Mouse (Mus musculus) forebrain, embryonic 16.5 days (tissue): Measurements from ENCODE around the gene Nav2. TPM values are rescaled to one million over a fixed set of nuclear protein-coding genes. Genes with fewer than 3 reads are reported as not detected.

ENCODE experiments used
- ATAC-seq: fragments of 200-750 bp; cut with Nextera tagmentation; 2 replicates; pipeline ENCODE4 v1.8.0; 2017; ENCODE audit warnings: mild to moderate bottlenecking, moderate library complexity
- H3K27ac ChIP-seq: fragments of 300-500 bp; sonication (generic); 2 replicates; pipeline ENCODE4 v1.5.1; 2014; ENCODE audit warnings: low read length, control low read depth
- H3K27me3 ChIP-seq: fragments of 300-500 bp; sonication (generic); replicated peaks from 2 replicates; pipeline ENCODE4 v1.6.1; 2014; ENCODE audit warnings: low read length; ENCODE audit not compliant: control insufficient read depth, insufficient read depth
- H3K36me3 ChIP-seq: fragments of 300-500 bp; sonication (generic); 2 replicates; pipeline ENCODE4 v1.6.1; 2014; ENCODE audit not compliant: control insufficient read depth, insufficient read depth
- H3K4me1 ChIP-seq: fragments of 300-500 bp; sonication (generic); replicated peaks from 2 replicates; pipeline ENCODE4 v1.6.1; 2014; ENCODE audit warnings: low read length; ENCODE audit not compliant: control insufficient read depth, insufficient read depth
- H3K4me2 ChIP-seq: fragments of 300-500 bp; sonication (generic); 2 replicates; pipeline ENCODE4 v1.6.1; 2014; ENCODE audit warnings: mild to moderate bottlenecking, low read length, control low read depth
- H3K4me3 ChIP-seq: fragments of 300-500 bp; sonication (generic); replicated peaks from 2 replicates; pipeline ENCODE4 v1.5.1; 2014; ENCODE audit warnings: mild to moderate bottlenecking, low read length, control low read depth
- H3K9ac ChIP-seq: fragments of 300-500 bp; sonication (generic); replicated peaks from 2 replicates; pipeline ENCODE4 v1.6.1; 2014; ENCODE audit warnings: low read depth, low read length, control low read depth
- H3K9me3 ChIP-seq: fragments of 300-500 bp; sonication (generic); 2 replicates; pipeline ENCODE4 v1.6.1; 2016; ENCODE audit warnings: low read length; ENCODE audit not compliant: control insufficient read depth
- WGBS: fragments of 180-500 bp; shearing (Covaris S2); extraction: QIAGEN DNeasy Blood & Tissue Kit; methylation state at CpG from one replicate; pipeline ENCODE4 v1.1.7; 2014; 5-methylcytosine and 5-hydroxymethylcytosine counted together
- polyA plus RNA-seq: library from polyadenylated mRNA; unstranded; fragments of >200 nt; fragmentation: Nextera tagmentation; extraction: Ambion mirVana; gene quantifications from 2 replicates; pipeline ENCODE4 v1.2.1, GENCODE M21; 2015

The Nav2 gene
- polyA plus RNA-seq, 1 experiment from 2014 or later: 35.2 TPM

DNA sequence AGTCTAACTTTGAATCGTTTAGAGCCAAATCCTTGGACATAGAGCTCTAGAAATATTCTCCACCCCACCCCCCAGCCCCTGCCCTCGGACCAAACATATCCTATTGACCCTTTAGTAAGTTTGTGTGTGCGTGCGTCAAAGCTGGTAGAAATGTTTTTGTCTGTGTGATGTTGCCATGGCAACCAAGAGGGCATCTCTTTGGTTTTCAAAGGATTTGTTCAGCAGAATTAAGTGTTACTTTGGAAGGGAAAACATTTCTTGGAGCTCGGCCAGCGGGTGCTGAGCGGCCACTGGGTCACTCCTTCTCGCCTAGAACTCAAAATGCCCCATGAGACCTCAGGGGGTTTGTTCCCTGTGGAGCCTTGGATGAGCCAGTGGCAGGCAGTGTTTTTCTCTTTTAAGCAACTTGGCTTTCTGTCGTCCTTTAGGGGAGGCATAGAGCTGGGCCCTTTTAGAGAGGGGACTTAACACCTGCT, 467.0 kb downstream of the Nav2 start:
- Histone ChIP-seq H3K4me3 (no peak overlapping the region), H3K27me3 (no peaks in the 10 kb centered on the region), H3K9ac (no peak overlapping the region), H3K9me3 (no peaks in the 10 kb centered on the region), H3K27ac (no peak overlapping the region), H3K4me1 (peaks cover 10% of the 10 kb centered on the region), H3K4me2 (no peak overlapping the region), H3K36me3 (no peaks in the 10 kb centered on the region)
- 2% methylated on average over 9 of the region's 9 CpGs for whole genome bisulfite sequencing
- ATAC-seq: peak; percentile 47

DNA sequence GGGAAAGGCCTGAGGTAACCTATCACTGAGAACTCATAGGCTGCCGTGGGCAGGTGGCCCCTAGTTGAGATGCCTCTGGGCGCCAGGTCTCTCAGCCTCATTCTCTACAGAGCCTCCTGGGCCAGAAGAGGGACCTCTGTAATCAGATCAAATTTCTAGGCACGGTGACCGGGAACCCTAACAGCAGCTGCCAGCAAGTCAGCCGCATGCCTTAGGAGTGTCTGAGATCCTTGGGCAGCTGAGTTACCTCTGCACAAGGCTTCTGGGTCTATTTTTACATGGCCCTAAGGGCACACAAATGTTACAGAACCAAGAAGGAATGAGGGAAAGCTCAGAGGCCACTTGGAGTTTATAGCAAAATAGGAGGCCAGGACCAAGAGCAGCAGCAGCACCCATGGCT, 470.1 kb downstream of the Nav2 start:
- WGBS: 86% methylated on average over 5 of the region's 5 CpGs
- no peak for ATAC-seq
- H3K9ac ChIP-seq: no peak overlapping the region
- no peak overlapping the region for H3K27ac ChIP-seq
- H3K27me3 ChIP-seq: no peaks in the 10 kb centered on the region
- H3K4me2 ChIP-seq: no peak overlapping the region
- no peak overlapping the region for H3K4me3 ChIP-seq
- peaks cover 15% of the 10 kb centered on the region for H3K4me1 ChIP-seq
- H3K36me3 ChIP-seq: no peaks in the 10 kb centered on the region
- H3K9me3 ChIP-seq: no peaks in the 10 kb centered on the region

- Histone ChIP-seq H3K4me3 (no peak overlapping the region), H3K4me2 (no peak overlapping the region), H3K27me3 (no peaks in the 10 kb centered on the region), H3K36me3 (no peaks in the 10 kb centered on the region), H3K9ac (no peak overlapping the region), H3K4me1 (peaks cover 5% of the 10 kb centered on the region; the same call in 1 of the 2 replicates), H3K27ac (no peak overlapping the region), H3K9me3 (no peaks in the 10 kb centered on the region)
- WGBS: 88% methylated on average over 9 of the region's 9 CpGs
- ATAC-seq: no peak
Observed at GRCm38 (mm10) chr7:49380940-49381339, 472.4 kb downstream of the Nav2 start.

DNA sequence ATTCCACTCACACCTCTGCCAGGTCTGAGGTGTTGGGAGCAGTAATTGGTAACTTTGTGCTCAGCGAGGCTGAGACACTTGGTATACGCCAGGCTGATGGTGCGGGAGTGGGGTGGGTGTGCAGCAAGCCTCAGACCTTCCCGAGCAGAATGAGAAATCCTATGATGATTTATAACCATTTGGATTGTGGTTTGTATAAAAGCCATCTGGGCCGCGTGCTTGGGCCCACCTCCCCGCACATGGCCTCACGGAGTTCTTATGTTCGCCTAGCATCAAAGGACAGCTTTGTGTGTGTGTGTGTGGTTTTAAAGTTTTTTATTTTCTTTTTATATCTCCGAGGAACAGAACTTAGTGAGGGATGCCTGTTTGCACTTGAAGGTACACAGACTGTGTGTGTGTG, 474.4 kb downstream of the Nav2 start:
- H3K4me1 ChIP-seq: 0 out of 2 replicates have a peak, but pooled peaks cover 5% of the 10 kb centered on the region
- no peak overlapping the region for H3K4me2 ChIP-seq
- WGBS: 62% methylated on average over 10 of the region's 10 CpGs
- H3K9ac ChIP-seq: no peak overlapping the region
- H3K27me3 ChIP-seq: no peaks in the 10 kb centered on the region
- H3K27ac ChIP-seq: no peak overlapping the region; the same call in 1 of the 2 replicates
- no peaks in the 10 kb centered on the region for H3K36me3 ChIP-seq
- no peak overlapping the region for H3K4me3 ChIP-seq
- ATAC-seq: 0 out of 2 replicates have a peak, but pooled peaks have one; percentile 23
- no peaks in the 10 kb centered on the region for H3K9me3 ChIP-seq

GRCm38 (mm10) chr7:49388137-49388536, 479.6 kb downstream of the Nav2 start:
- no peaks in the 10 kb centered on the region for H3K9me3 ChIP-seq
- no peak overlapping the region for H3K4me2 ChIP-seq
- no peak for ATAC-seq

DNA sequence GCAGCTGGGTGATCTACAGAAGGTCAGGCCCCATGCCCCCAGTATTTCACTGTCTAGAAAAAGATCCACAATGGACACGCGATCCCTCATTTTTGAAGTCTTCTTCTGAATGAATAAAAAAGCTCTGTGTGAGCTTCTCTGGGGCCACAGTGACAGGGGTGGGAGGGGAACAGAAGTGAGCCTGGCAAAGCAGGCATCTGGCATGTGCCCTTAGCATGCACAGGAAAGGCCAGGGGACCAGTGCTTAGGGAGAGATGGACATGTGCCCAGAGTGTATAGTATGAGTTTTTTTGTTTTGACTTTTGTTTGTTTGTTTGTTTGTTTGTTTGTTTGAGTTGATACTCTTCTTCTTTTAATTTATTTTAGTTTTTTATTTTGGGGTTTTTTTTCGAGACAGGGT, 481.8 kb downstream of the Nav2 start:
- no peak for ATAC-seq
- Histone ChIP-seq H3K27me3 (no peaks in the 10 kb centered on the region), H3K27ac (no peak overlapping the region), H3K4me1 (peaks cover 45% of the 10 kb centered on the region), H3K9me3 (no peaks in the 10 kb centered on the region), H3K4me3 (no peak overlapping the region), H3K4me2 (no peak overlapping the region), H3K9ac (no peak overlapping the region), H3K36me3 (no peaks in the 10 kb centered on the region)
- WGBS: 73% methylated on average over 3 of the region's 3 CpGs

More at GRCm38 (mm10) chr7:49388137-49388536, 479.6 kb downstream of the Nav2 start:
- H3K27ac ChIP-seq: no peak overlapping the region
- no peaks in the 10 kb centered on the region for H3K36me3 ChIP-seq
- WGBS: 49% methylated on average over 2 of the region's 2 CpGs
- no peaks in the 10 kb centered on the region for H3K27me3 ChIP-seq
- H3K4me3 ChIP-seq: no peak overlapping the region
- peaks cover 38% of the 10 kb centered on the region for H3K4me1 ChIP-seq
- H3K9ac ChIP-seq: no peak overlapping the region

DNA sequence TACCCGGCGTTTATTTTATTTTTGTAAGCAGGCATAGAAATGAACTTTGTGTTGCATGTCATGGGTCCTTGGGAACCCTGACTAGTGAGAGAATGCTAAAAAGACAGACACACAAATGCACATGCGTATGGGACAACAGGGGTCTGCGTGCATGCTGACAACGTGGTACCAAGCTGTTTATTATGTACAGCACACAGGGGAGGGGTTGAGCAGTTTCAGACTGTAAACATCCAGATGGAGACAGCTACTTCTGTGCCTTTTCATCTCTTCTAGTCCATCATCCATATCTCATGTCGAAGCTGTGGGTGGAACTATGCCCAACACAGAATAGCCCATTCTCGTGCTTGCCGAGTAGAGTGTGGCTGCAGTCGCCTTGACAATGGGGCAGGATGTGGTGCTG, 482.3 kb downstream of the Nav2 start:
- no peaks in the 10 kb centered on the region for H3K27me3 ChIP-seq
- H3K4me1 ChIP-seq: peaks cover 45% of the 10 kb centered on the region
- H3K27ac ChIP-seq: peak overlapping the region; percentile 75
- H3K4me3 ChIP-seq: no peak overlapping the region
- peak; percentile 55 for ATAC-seq
- no peaks in the 10 kb centered on the region for H3K9me3 ChIP-seq
- no peak overlapping the region for H3K4me2 ChIP-seq
- no peaks in the 10 kb centered on the region for H3K36me3 ChIP-seq
- H3K9ac ChIP-seq: no peak overlapping the region
- 51% methylated on average over 9 of the region's 9 CpGs for WGBS

DNA sequence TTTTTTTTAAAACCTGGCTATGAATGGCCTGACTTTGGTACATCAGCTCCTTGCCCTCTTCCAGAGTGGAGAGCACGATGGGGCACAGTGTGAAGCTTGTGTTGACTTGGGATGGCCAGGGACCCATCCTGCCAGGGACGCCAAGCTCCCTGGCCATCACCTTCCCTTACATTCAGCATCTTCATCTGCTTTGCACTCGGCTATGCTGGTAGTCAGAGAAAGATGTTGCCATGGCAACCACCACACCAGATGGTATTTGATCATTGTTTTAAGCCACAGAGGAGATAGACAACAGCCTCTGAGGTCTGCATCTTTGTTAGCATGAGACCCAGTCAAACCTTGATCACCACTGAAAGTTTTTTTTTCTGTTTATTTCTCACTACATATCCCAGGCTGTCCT, 483.7 kb downstream of the Nav2 start:
- no peak overlapping the region for H3K4me2 ChIP-seq
- peak overlapping the region; percentile 64 for H3K27ac ChIP-seq
- no peak overlapping the region for H3K4me3 ChIP-seq
- H3K27me3 ChIP-seq: no peaks in the 10 kb centered on the region
- WGBS: 34% methylated on average over 3 of the region's 3 CpGs
- ATAC-seq: peak; percentile 49
- no peaks in the 10 kb centered on the region for H3K9me3 ChIP-seq
- H3K4me1 ChIP-seq: peaks cover 47% of the 10 kb centered on the region
- no peaks in the 10 kb centered on the region for H3K36me3 ChIP-seq
- no peak overlapping the region for H3K9ac ChIP-seq

GRCm38 (mm10) chr7:49392834-49393233, 484.3 kb downstream of the Nav2 start:
- peaks cover 47% of the 10 kb centered on the region for H3K4me1 ChIP-seq
- ATAC-seq: no peak
- WGBS: 38% methylated on average over 3 of the region's 3 CpGs

GRCm38 (mm10) chr7:49393857-49394256, 485.3 kb downstream of the Nav2 start:
- ATAC-seq: no peak
- Histone ChIP-seq H3K9me3 (no peaks in the 10 kb centered on the region), H3K27ac (no peak overlapping the region), H3K4me2 (no peak overlapping the region), H3K4me3 (no peak overlapping the region), H3K4me1 (peaks cover 44% of the 10 kb centered on the region), H3K27me3 (no peaks in the 10 kb centered on the region), H3K9ac (no peak overlapping the region), H3K36me3 (no peaks in the 10 kb centered on the region)
- whole genome bisulfite sequencing: 82% methylated on average over 7 of the region's 7 CpGs

More at GRCm38 (mm10) chr7:49392834-49393233, 484.3 kb downstream of the Nav2 start:
- H3K27ac ChIP-seq: peak overlapping the region; percentile 64
- no peak overlapping the region for H3K9ac ChIP-seq
- H3K4me2 ChIP-seq: no peak overlapping the region
- no peak overlapping the region for H3K4me3 ChIP-seq
- no peaks in the 10 kb centered on the region for H3K9me3 ChIP-seq
- no peaks in the 10 kb centered on the region for H3K36me3 ChIP-seq
- H3K27me3 ChIP-seq: no peaks in the 10 kb centered on the region
